Mouse (Mus musculus) C2C12 (cell line): Measurements from ENCODE around the gene Ubqlnl. TPM values are rescaled to one million over a fixed set of nuclear protein-coding genes. Genes with fewer than 3 reads are reported as not detected.

Source experiments
- H3K27me3 ChIP-seq: one replicate; pipeline ENCODE4 v1.6.1; 2011; ENCODE audit not compliant: control insufficient read depth, insufficient read depth, insufficient read length
- H3K36me3 ChIP-seq: one replicate; pipeline ENCODE4 v1.6.1; 2011; ENCODE audit not compliant: control insufficient read depth, insufficient read depth
- H3K4me3 ChIP-seq: one replicate; pipeline ENCODE4 v1.5.1; 2011; ENCODE audit warnings: mild to moderate bottlenecking, control low read depth; ENCODE audit not compliant: poor library complexity, insufficient read depth, severe bottlenecking
- H3K79me2 ChIP-seq: one replicate; pipeline ENCODE4 v1.6.1; 2011; ENCODE audit not compliant: control insufficient read depth, insufficient read depth
- H3K79me3 ChIP-seq: one replicate; pipeline ENCODE4 v1.6.1; 2011; ENCODE audit warnings: low read depth, control low read depth
- H3ac ChIP-seq: one replicate; pipeline ENCODE3; 2011; ENCODE audit warnings: low read depth; ENCODE audit not compliant: control insufficient read depth, insufficient read length
- CEBPB ChIP-seq: IDR thresholded peaks from one replicate; pipeline ENCODE4 v1.6.1; 2011; ENCODE audit warnings: low read depth, mild to moderate bottlenecking, control low read depth, moderate library complexity
- CTCF ChIP-seq: IDR thresholded peaks from one replicate; pipeline ENCODE4 v1.5.1; 2011; ENCODE audit not compliant: control insufficient read depth, insufficient read depth, insufficient read length
- FOSL1 ChIP-seq: IDR thresholded peaks from one replicate; pipeline ENCODE4 v1.8.0; 2011; ENCODE audit warnings: mild to moderate bottlenecking, low read length; ENCODE audit not compliant: poor library complexity, insufficient read depth, severe bottlenecking
- MAX ChIP-seq: IDR thresholded peaks from one replicate; pipeline ENCODE4 v1.6.1; 2011; ENCODE audit warnings: mild to moderate bottlenecking, control low read depth
- MYOD1 ChIP-seq: IDR thresholded peaks from one replicate; pipeline ENCODE4 v1.6.1; 2011; ENCODE audit warnings: low read depth; ENCODE audit not compliant: control insufficient read depth, insufficient read length
- MYOG ChIP-seq: IDR thresholded peaks from one replicate; pipeline ENCODE4 v1.6.1; 2011; ENCODE audit not compliant: control insufficient read depth, insufficient read length; ENCODE audit errors: extremely low read depth
- USF1 ChIP-seq: IDR thresholded peaks from one replicate; pipeline ENCODE4 v1.6.1; 2011; ENCODE audit warnings: low read depth, mild to moderate bottlenecking, control low read depth, moderate library complexity
- long read RNA-seq, 2 experiments: library from polyadenylated mRNA; unstranded; transcript quantifications; one replicate each; pipeline ENCODE4 v2.0.0; 2019 to 2020
- polyA plus RNA-seq: library from polyadenylated mRNA; unstranded; fragments of >200 nt; fragmentation: generic; extraction: Trizol; gene quantifications from one replicate; pipeline ENCODE4 v1.2.1, GENCODE M21; 2012; ENCODE audit warnings: missing spikeins

Gene Ubqlnl
- not detected for polyA plus RNA-seq
- long read RNA-seq, experiment 1: 0 reads
- long read RNA-seq, experiment 2: 0 reads

- TF ChIP-seq MAX (no peak), CTCF (no peak), MYOG (no peak), USF1 (no peak)
- H3K36me3 ChIP-seq: no peaks in the 10 kb centered on the region
These were observed at the start of gene Ubqlnl for GRCm38 (mm10) chr7:104150456-104150855. TSS of gene Ubqlnl (minus strand) at chr7:104150556.

DNA sequence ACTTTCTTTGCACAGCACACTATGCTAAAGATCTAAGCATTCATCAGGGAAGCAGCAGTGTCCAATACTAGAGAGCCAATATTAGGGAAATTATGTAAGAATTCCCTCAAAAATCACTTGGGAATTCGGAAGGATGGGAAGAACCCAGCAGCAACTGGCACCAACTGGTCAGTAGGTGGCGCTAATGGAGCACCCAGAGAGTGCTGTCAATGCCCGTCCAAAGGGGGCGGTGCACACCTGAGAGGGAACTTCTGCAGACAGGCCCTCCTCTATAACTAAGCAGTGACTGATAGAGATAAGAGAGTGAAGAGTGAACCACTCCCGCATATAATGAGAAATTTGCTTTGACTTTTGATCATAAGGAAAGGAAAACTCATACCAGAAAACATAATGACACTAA, 49.5 kb upstream of the Ubqlnl start:
- Histone ChIP-seq H3K27me3 (no peaks in the 10 kb centered on the region), H3K79me3 (no peaks in the 10 kb centered on the region), H3K36me3 (no peaks in the 10 kb centered on the region), H3ac (no peak overlapping the region), H3K4me3 (no peak overlapping the region), H3K79me2 (no peaks in the 10 kb centered on the region)
- TF ChIP-seq CTCF: peak; percentile 12
- no peak for TF ChIP-seq USF1

More at GRCm38 (mm10) chr7:104150456-104150855, at the start of gene Ubqlnl:
- H3K79me3 ChIP-seq: no peaks in the 10 kb centered on the region
- no peak within 1 kb of the TSS for H3K4me3 ChIP-seq
- no peaks in the 10 kb centered on the region for H3K27me3 ChIP-seq
- H3ac ChIP-seq: no peak within 1 kb of the TSS
- H3K79me2 ChIP-seq: no peaks in the 10 kb centered on the region

GRCm38 (mm10) chr7:104195885-104196284, 45.5 kb upstream of the Ubqlnl start, which contains the start of gene Olfr649:
TSS of gene Olfr649 (minus strand) at chr7:104195985.
- no peaks in the 10 kb centered on the region for H3K79me3 ChIP-seq
- TF ChIP-seq MAX: no peak
- no peak for TF ChIP-seq USF1
- no peak for TF ChIP-seq CTCF
- no peak for TF ChIP-seq MYOD1
- no peak for TF ChIP-seq CEBPB
- TF ChIP-seq MYOG: no peak
- TF ChIP-seq FOSL1: no peak
- no peaks in the 10 kb centered on the region for H3K36me3 ChIP-seq
- H3K79me2 ChIP-seq: no peaks in the 10 kb centered on the region
- no peaks in the 10 kb centered on the region for H3K27me3 ChIP-seq
- H3K4me3 ChIP-seq: no peak within 1 kb of the TSS
- H3ac ChIP-seq: no peak within 1 kb of the TSS

DNA sequence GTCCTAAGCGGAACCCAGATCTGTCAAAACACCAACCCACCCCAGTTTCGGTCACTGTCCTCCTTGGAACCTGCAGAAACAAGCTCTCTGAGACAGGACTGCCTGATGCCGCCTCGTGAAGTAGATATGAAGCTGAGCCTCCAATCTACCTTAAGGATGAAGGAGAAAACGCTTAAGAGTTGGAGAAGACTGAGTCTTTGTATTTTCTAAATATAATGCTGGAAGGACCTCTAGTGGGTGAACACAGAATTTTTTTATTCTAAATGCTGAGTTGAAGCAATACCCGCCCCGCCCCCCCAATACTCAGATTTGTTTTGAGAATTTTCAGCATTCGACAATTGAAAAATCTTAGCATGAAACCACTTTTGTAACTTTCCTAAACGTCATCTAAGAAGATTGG, 40.9 kb upstream of the Ubqlnl start:
- Histone ChIP-seq H3ac (no peak overlapping the region), H3K27me3 (no peaks in the 10 kb centered on the region), H3K79me3 (no peaks in the 10 kb centered on the region), H3K4me3 (no peak overlapping the region), H3K79me2 (no peaks in the 10 kb centered on the region), H3K36me3 (no peaks in the 10 kb centered on the region)
- no peak for TF ChIP-seq USF1
- no peak for TF ChIP-seq CTCF
- TF ChIP-seq MYOG: no peak
- no peak for TF ChIP-seq CEBPB
- no peak for TF ChIP-seq MAX
- TF ChIP-seq FOSL1: no peak
- TF ChIP-seq MYOD1: no peak

GRCm38 (mm10) chr7:104183292-104183691, 32.9 kb upstream of the Ubqlnl start, which contains the start of gene Olfr648:
TSS of gene Olfr648 (minus strand) at chr7:104183392.
- Histone ChIP-seq H3K4me3 (no peak within 1 kb of the TSS), H3K79me2 (no peaks in the 10 kb centered on the region), H3ac (no peak within 1 kb of the TSS), H3K79me3 (no peaks in the 10 kb centered on the region), H3K36me3 (no peaks in the 10 kb centered on the region), H3K27me3 (no peaks in the 10 kb centered on the region)
- TF ChIP-seq MYOG: no peak
- no peak for TF ChIP-seq FOSL1
- no peak for TF ChIP-seq CEBPB
- TF ChIP-seq MAX: no peak

DNA sequence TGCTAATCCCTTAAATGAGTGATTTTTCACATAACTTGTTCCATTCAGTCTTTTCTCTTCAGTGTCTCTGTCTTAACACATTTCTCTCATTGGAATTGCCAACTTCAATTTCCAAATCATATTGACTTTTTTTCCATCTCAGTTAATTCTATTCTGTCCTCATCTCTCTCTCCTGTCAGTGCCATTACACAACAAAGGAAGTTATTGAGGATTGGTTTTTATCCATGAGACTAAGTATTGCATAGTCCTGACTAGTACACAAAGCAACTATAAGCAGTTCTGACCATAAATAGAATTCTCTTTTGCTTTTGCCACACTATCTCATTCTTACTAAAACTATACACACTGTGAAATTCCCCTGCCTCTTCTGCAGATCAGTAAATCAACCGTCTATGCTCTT, 28.7 kb upstream of the Ubqlnl start:
- H3K79me3 ChIP-seq: no peaks in the 10 kb centered on the region
- no peak overlapping the region for H3ac ChIP-seq
- TF ChIP-seq FOSL1 (no peak), USF1 (no peak), MYOG (no peak), CEBPB (no peak), MYOD1 (no peak), CTCF (no peak), MAX (no peak)
- H3K36me3 ChIP-seq: no peaks in the 10 kb centered on the region
- H3K4me3 ChIP-seq: no peak overlapping the region
- H3K79me2 ChIP-seq: no peaks in the 10 kb centered on the region
- H3K27me3 ChIP-seq: no peaks in the 10 kb centered on the region
